Mouse (Mus musculus): Measurements from ENCODE around the gene Slc15a1. TPM values are rescaled to one million over a fixed set of nuclear protein-coding genes. Genes with fewer than 3 reads are reported as not detected.
"Not testable (repeated sequence)": the region's sequence is repeated elsewhere in the genome, so short reads cannot be mapped to it uniquely, and the experiment has no call there.

Gene Slc15a1
- total RNA-seq, 2 experiments from 2014 or later, result 0.07 TPM; not detected in 1

DNA sequence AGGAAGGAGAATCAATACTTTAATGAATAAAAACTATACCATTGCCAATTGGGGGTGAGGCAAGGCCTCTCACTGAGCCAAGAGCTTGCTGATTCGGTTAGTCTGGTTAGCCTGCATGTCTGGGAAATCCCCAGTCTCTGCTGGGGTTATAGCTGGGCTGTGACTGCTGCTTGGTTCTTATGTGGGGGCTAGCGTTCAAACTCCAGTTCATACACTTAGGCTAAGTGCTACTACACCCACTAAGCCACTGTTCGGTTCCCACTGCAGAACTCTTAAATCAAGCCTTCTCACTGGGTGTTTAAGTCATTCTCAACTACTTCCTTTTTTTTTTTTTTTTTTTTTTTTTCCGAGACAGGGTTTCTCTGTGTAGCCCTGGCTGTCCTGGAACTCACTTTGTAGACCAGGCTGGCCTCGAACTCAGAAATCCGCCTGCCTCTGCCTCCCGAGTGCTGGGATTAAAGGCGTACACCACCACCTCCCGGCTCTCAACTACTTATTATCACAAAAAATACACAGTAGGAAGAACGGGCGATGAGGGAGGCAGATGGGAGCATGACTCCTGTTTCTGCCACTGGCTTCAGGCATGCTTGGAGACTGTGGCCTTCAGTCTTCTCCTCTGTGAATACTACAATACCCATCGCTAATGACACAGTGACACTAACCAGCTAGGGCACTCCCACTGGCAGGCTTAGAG, 88.3 kb downstream of the Slc15a1 start:
- DNase-seq (ENCODE audit: extremely low spot score in 1 of 2, low spot score in 1 of 2), result no peak

DNA sequence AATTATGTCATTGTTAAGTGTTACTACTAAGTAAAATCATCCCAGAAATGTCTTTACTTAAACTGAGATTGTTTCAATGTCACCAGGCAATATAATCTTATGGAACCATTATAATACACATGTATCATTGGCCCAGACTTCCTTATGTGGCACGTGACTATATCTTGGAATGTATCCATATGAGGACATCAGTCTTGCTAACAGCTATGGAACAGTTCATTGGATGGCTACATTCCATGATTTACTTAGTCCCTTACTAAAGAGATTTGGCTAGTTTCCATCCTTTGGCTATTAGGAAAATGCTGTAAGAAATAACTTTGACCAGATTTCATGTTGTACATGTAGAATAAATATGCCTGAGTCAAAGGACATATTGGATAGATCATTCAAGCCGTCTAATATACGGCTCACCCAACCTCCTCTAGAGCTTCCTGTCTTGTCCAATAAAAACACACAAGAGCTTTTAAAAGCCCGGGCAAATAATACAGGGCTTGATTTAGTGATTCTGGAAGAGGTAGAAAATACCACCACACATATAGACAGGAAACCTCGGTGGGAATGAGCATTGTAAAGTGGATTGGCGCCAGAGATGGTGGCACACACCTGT, 90.3 kb downstream of the Slc15a1 start:
- no peak for DNase-seq (ENCODE audit: extremely low spot score in 1 of 2, low spot score in 1 of 2)

DNA sequence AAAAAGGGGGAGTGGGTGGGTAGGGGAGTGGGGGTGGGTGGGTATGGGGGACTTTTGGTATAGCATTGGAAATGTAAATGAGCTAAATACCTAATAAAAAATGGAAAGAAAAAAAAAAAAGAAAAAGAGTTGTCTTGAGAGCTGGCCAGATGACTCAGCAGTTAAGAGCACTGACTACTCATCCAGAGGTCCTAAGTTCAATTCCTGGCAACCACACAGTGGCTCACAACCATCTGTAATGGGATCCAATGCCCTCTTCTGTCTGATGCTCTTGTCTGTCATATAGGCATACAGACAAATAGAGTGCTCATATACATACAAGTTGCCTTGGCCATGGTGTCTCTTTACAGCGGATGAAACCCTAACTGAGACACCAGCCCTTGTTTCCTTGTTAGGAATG, 91.3 kb downstream of the Slc15a1 start:
- not testable (repeated sequence) for DNase-seq (ENCODE audit: extremely low spot score in 1 of 2, low spot score in 1 of 2)

Other genes starting within 250 kb of the Slc15a1 start
- gene Stk24, start 125.2 kb downstream of the Slc15a1 start, total RNA-seq (2021), result 10 to 100 TPM; 57.2 to 57.3 TPM